Mouse (Mus musculus) adrenal gland, adult (tissue): ENCODE measurements around the gene a.

ENCODE experiments used
- DNase-seq, 2 experiments: peaks; one replicate each; pipeline ENCODE4 v3.0.0; 2022 to 2023; ENCODE audit warnings: low spot score in 1 of 2; ENCODE audit not compliant: inconsistent age in 2 of 2

Gene a

DNA sequence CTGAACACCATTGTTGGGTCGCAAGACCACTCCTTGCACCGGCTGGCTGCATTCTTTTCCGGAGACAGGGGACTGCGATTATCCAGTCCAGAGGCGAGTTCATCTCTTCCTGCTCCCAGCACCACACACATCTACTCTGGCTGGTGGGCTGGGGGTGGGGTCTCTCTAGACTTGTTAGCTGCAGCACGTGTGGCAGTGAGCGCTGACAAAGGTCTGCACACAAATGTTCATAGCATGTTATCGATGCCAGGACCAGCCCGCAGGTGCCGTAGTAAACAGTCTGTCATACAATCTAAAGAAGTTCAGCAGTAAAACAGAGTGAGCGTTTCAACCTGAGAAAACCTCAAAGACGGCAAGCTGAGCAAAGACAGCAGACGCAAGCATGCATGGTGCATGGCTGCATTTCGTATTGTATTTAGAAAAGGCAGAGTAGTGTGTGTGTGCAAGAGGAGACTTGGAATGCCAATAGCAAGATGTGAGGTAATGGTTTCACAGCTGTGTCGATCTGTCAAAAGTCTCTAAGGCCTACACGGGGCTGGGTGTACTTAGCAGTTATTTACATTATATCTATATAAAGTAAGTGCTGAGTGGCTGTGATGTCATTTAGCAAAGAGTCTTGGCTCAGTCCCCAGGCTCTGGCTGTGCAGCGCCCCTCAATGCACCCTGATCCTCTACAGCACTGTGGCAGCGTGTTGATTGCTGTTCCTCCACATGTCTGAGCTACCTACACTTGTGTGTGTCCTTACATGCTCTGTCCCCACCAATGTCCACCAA, 180.9 kb downstream of the a start:
- DNase-seq = no peak

DNA sequence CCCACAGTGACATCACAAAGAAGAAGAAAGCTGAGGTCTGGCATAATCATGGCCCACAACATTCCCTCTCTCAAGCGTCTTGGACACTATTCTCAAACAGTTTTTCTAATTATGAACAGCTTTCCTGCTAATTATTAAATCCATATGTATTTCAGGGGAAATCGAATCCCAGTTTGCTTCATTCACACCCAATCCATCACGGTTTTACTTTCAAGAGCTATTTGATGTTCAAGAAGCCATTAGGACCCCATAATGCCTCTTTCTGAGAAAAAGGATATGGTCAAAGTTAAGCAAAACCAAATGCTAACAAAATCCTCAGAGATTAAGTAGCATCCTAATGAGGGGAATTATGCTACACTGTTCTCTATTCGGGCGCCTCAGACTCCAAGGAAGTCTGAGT, 181.8 kb downstream of the a start:
- no peak for DNase-seq

DNA sequence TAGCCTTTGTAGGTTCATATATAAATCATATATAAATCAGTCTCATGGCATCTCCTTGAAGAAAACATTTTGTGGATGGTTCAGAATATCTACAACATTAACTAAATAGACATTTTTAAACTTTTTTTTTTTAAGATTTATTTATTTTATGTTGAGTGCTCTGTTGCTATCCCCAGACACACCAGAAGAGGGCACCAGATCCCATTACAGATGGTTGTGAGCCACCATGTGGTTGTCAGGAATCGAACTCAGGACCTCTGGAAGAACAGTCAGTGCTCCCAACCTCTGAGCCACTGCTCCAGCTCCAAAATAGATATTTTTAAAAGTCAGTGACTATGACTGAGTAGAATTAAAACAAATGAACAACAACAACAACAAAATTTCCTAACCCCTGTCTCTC, 195.4 kb downstream of the a start:
- DNase-seq = no peak

DNA sequence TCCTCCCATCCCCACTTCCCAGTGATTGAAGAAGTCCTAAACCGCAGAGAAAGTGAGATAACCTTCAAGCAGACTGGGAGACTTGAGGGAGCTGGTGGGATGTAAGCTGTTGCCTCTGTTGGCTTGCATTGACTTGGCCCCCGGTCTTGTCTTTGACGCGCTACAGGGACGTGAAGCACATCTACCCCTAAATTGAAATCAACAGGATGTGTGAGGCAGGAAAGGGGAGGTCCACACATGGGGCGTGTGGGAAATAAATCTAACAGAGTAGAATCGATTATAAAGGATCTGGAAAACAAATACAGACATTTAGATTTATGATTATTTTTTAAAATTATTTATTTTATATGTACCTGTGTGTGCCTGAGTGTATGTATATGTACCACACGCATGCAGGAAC, 200.2 kb downstream of the a start:
- DNase-seq = no peak

DNA sequence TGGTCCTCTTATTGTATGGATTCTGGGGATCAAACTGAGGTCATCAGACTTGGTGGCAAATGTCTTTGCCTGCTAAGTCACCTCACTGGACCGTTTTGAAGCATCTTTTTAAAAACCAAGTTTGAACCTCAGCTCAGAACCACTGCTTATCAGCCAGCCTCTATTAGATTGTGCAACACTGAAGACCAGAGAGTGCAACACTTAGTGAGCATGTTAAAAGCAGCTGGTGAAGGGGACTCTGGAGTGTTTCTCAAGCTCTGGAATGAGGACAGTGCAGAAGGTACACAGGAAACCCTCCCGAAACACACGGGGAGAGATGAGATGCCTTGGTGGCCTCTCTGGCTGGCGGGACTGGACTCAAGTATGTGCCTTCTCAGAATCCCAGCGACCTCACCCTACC, 200.9 kb downstream of the a start:
- DNase-seq = no peak

DNA sequence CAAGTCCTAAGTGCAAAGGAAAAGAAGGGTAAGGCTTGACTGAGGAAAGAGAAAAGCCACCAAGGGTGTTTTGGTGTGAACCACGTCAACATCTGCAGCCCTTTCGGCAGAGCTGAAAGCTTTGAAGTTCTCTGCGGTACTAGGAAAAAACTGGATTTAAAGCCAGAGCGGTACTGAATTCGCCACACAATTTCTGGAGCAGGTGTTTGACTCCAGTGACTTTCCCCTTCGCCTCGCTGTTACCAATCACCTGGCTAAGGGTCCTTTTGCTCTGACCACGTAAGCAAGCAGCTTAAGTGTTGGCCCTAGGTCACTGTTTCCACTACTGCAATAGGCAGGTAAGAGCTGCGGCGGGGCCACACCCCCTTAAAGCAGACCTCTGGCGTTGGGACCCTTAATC, 214.3 kb downstream of the a start:
- no peak for DNase-seq

DNA sequence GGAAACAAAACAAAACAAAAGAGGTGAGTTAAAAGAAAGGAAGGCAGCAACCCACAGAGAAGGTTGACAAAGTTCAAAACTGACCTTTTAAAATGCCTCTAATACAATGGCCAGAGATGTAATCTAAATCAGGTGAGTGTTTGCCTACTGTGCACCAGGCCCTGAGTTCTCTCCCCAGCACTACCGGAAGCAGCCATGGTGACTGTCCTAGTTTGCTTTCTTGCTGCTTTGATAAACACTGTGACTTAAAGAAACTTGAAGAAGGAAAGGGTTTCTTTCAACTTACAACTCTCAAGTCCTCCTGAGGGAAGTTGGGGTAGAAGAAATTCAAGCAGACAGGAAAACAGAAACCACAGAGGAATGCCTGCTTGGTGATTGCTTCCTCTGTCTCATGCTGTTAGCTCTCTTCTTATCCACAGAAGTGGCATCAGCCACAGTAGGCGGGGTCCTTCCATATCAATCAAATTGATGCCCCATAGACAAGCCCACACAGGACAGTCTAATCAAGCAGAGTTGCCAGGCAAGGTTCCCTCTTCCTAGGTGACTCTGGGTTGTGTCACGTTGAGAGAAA, 220.0 kb downstream of the a start:
- DNase-seq = no peak

DNA sequence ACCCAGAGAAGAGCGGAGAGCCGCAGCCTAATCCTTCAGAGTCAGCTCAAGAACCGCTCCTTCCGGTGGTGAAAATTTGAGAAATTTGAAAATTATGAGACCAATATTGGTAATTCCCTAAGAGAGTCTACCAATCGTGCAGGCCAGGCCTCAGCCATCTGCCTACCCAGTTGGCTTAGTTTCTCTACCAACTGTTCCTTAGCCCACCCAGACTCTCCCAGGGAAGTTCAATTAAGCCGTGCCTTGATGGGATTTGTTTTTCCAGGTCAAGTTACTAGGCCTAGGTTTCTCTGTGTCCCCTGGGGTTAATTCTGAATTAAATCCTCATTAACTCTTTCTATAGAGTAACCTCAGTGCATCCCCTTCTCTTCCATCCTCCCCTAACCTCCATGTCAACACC, 221.8 kb downstream of the a start:
- no peak for DNase-seq

DNA sequence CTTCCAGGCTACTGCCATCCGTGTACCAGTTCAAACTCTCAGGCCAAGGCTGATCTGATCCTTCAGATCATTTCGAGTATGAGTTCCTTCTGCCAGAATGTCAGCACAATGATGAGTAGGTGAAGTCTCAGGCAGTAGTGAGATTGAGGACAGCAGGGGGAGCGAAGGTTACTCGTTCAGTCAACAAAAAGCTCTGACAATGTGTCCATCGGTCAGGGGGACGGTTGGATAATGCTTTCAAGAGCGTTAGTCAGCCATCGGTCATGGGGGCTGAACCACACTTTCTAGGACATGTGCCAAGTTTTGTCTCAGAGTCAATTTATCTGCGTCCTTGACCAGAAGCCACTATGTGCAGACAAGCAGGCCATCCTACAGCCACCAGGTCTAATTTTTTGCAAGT, 225.5 kb downstream of the a start:
- peak; percentile 58 to 73 for DNase-seq

DNA sequence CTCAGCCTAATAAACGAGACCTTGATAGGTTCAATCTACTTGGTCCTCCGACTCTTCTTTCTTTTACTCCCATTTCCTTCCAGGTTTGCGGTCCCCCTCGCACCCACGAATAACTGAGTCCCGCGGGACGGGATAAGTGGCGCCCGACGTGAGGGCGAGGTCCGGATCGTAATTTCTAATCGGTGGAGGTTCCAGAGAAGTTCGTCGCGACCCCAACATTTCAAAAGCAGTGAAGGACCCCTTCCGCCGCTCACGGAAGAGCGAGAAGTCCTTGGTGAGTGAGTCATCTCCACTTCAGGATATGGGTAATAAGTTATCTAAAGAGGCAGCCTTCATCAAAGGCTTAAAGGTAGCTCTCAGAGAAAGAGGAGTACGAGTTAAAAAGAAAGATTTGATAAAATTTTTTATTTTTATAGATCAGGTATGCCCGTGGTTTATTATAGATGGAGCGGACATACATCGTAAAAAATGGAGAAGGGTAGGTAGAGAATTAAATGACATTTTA, 227.1 kb downstream of the a start, which contains the start of gene Gm14226:
Gm14226 (plus strand) TSS at position 16 of the 505 bp plus-strand sequence.
- peak; percentile 44 to 88 for DNase-seq

DNA sequence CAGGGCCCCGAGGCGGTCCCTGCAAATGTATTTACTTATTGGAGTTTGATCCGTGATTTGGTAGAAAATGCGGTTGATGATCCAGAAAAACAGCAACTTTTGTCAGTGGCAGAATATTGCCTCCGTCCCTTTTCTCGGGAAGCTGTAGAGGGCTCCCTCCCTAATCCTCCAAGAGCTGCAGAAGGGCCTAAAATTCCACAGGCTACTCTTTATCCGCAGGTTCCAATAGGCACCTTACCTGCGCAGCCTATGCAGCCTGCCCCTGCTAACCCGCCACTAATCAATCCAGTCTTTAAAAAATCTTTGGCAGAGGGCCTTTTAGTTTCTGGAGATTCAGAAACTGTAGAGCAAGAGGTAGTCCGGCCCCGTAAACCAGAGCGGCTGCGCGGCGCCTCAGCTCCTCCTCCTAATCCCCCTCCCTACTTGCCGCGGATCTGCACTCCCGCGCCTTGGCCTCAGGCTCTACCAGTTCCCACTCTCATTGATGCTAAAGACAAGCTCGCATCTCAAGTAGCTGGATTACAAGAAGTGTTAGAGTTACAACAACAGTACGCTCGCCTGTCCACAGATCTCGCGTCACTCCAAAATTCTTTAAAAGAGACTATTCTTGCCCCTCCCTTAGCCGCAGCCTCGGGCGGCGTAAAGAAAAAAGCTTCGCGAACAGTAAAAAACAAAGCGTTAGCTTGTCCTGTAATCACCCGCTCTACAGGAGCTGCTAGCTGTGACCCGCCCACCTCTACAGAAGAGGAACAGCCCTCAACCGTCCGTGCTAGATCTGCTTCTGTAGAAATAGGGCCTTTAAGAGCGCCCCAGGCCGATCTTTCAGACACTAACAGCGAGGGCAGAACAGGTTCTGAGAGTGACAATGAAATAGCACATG, 227.8 kb downstream of the a start:
- peak; percentile 77 to 93 for DNase-seq

DNA sequence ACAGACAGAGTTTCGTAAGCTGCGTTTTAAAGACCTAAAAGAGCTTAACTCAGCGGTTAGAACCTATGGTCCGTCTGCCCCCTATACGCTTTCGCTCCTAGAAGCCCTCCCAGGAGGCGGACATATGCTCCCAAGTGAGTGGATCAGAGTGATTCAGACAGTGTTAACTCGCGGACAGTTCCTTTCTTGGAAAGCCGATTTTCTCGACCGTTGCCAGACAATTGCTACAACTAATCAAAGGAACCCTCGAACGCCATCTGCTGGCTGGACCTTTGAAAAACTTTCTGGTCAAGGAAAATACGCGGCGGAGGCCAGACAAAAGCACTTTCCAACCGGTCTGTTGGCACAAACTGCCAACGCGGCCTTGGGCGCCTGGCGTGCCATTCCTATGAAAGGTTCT, 228.5 kb downstream of the a start:
- peak; percentile 95 to 100 for DNase-seq

DNA sequence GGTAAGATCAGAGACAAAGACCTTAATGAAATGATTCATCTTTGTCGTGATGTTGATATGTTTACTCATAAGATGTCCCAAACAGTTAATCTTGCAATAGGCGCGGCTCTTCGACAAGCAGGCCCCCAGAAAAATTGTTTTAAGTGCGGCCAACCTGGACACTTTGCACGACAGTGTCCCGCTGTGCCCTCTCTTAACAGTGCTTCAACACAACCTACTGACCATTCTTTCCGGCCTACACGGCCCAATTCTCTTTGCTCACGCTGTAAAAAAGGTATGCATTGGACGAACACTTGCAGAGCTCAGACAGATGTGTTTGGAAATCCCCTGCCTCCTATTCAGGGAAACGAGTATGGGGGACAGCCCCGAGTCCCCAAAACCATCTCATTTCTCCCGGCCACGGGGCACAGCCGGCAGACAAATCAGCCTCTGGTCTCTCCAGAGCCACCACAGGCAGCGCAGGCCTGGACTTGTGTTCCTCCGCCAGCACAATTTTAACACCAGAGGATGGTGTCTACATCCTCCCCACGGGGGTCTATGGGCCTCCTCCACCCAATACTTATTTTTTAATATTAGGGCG, 229.1 kb downstream of the a start:
- DNase-seq = peak in 1 of 2 experiments; percentile 19

DNA sequence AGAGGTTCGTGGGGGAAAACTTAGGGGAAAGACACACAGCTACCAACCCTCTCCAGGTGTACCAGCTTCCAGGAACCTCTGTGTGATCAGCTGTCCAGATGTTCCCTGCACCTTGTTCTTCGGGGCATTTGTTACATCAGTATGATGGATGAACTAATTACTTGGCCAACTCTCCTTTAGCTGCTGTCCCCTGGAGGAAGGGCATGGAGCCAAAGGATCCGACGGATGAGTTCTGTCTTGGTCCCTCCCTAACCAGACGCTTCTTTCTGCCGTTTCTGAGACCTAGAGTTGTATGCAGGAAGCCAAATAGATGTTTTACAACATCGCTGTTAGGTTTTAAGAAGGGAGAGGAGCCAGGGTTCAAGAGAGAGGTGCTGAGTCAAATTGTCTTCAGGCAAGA, 239.6 kb downstream of the a start:
- no peak for DNase-seq

DNA sequence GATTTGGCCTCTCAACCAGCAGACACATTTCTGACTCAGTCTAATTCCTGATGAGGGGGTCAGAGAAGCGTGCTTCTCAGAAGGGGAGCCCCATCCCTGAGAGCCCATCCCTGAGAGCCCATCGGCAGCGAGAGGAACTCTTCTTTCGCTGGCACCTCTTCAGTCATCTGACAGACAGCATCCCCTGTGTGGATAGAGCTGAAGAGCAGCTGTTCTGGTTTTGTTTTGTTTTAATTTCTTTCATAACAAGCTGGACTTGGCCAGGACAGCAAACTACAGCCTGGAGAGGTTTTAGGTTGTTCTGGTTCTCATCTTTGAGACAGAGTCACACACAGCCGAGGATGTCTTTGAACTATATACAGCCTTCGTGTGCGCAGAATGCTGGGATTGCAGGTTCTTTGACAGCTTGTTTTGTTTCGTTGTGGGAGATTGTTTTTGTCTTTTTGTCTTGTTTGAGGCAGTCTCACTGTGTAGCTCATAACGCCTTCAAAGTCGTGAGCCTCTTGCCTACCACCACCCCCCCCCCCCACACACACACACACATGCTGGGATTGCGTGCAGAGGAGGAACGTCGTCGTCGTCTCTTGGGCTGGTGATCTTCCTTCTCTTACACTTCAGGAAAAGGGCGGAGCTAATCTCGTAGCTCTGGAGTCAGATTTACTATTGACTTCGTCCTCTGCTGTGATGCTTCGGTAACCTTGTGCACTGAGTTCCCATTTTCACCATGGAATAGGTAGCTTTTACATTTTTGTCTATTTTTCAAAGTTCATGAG, 241.9 kb downstream of the a start:
- DNase-seq = no peak

DNA sequence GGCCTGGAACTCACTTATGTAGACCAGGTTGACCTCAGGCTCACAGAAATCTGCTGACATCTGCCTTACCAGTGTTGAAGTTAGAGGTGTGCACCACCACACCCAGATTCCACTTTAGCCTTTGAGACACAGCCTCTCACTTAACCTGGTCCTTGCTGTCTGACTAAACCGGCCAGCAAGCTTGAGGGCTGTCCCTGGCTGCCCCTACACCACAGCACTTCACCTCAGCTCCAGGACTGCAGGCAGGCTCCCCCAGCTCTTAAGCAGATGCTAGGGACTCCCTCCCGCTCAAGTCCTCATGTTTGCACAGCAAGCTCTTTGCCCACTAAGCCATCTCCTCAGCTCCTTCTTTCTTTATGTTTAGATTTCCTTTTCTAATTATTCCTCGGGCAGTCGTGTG, 248.8 kb downstream of the a start:
- DNase-seq = no peak

DNA sequence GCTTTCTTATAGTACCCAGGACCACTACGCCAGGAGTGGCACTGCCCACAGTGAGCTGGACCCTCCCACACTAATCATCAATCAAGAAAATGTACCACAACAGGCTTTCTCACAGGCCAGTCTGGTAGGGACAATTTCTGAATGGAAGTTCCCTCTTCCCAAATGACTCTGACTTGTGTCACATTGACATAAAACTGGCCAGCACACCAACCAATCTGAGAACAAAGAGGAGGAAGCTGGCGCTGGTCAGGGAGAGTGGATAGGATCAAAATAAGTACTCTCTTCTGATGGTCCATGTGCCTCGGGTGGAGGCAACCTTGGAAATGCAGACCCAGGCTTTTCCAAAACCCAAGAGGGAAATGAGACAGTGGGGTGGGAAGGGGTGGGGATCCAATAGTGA, 253.3 kb downstream of the a start:
- DNase-seq = no peak

DNA sequence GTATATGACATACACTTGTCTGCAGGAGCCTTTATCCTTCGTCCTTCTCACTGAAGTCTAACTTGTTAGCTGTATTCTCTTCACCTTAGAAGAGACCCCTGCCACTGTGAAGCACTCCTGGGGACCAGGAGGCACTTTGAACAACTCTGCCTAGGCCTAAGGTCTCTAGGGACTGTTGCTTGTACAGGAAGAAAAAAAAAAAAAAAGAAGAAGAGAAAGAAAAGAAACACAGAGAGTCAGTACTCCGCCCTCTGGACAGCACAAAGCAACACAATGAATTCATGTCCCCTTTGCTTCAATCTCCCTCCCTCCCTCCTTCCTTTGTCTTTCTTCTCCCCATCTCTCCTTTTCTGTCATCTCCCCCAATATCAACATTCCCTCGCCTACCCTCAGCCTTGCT, 253.9 kb downstream of the a start:
- no peak for DNase-seq

DNA sequence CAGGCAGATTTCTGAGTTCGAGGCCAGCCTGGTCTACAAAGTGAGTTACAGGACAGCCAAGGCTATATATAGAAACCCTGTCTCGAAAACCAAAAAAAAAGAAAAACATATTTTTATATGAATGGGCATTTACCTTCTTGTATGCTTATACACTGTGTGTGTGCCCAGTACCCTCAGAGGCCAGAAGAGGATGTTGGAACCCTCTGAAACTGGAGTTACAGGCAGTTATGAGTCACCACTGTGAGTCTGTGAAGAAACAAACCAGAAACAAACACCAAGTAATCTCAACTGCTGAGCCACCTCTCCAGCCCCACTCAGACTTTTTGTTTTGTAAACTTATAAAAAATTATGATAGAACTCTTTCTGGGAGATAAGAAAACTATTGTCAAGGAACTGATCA, 255.6 kb downstream of the a start:
- DNase-seq = no peak

DNA sequence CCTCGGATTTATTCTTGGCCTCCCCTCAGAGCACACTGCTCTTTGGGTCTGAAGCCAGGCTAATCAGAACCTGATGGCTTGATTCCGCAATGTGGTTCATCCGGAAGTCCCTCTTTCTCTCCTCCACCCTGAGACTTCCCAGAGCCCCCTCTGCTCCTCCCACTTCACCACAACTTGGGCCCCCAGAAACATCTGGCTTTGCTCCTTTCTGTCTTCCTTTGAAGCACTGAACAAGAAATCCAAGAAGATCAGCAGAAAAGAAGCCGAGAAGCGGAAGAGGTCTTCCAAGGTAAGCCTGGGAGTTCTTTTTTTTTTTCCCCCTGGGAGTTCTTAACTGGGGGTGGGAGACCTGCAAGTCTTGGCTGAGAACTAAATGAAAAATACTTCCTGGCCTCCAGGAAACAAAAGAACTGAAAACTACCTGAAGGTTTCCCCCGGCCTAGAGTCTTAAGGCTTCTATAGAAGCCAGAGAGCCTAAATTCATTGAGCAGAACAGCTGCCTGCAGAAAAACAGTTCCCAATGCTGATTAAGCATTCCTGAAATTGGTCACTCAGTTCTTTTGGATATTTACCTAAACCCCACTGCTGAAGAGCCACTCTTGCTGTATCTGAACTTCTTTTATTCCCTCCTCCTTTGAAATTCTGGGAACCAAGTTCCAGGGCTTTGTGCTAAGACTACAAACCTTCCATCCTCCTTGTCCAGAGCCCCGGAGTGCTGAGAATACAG, 256.4 kb downstream of the a start:
- no peak for DNase-seq
